Mouse (Mus musculus): ENCODE measurements around the gene Arf4. TPM values are rescaled to one million over a fixed set of nuclear protein-coding genes. Genes with fewer than 3 reads are reported as not detected.
A peak's percentile ranks its signal among the peaks of the same experiment; 100 is the strongest.

Gene Arf4
- polyA plus RNA-seq, 1 experiment from 2014 or later, result 586 TPM

DNA sequence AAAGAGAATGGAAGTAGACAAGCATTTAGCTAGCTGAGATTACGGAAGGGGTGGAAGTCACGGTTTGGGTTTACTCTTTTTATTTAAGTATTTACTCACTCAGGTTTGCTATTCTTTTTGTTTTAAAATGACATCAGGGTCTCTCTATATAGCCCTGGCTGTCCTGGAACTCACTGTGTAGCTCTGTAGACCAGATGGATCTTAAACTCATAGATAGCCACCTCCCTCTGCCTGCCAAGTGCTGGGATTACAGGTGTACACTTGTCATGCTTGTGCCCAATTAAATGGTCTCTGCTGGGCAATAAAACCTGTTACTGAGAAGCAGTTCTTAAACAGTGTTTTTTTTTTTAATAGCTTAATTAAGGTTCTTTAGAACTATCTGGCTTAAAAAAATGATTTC, 2.1 kb downstream of the Arf4 start:
- H3K9ac ChIP-seq, result peak overlapping the region; percentile 97

DNA sequence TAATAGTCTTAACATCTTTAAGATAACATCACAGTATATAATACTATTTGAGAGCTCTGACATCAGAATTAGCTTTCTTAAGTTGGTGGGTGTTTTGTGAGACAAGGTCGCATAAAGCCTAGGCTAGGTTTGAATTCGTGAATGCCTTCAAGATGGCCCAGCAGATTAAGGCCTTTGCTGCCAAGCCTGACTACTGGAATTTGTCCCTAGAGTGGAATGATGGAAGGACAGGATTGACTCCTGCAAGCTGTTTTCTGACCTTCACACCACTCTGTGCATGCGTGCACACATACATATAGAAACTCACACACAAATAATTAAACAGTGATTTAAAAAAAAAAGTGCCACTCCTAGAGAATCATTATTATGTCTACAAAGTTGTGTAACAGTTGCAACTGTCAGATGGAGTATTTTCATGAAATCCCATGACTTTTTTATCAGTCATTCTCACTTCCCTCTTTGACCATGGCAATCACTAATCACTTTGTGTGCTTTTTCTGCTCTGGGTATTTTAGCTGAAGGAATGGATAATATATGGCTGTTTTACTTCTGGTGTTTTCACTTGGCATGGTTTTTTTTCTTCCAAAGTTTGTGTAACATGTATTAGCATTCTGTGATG, 5.2 kb downstream of the Arf4 start:
- no peak for TF ChIP-seq CTCF (IDR thresholded peaks at IDR 0.05; ENCODE audit: low read depth)
- Histone ChIP-seq H3K4me1 (ENCODE audit: insufficient read depth) (no peaks in the 10 kb centered on the region; the same call in 1 of the 2 replicates), H3K9me3 (ENCODE audit: low read depth, low read length) (no peaks in the 10 kb centered on the region), H3K27me3 (ENCODE audit: insufficient read depth, low read length) (no peaks in the 10 kb centered on the region), H3K27ac (ENCODE audit: low read depth) (no peak overlapping the region), H3K4me3 (ENCODE audit: low read depth, low read length) (no peak overlapping the region), H3K9ac (no peak overlapping the region), H3K36me3 (ENCODE audit: insufficient read depth) (peaks cover 14% of the 10 kb centered on the region), H3K4me2 (no peak overlapping the region)
- ATAC-seq (ENCODE audit: insufficient read depth) (no peak), DNase-seq (no peak)
- WGBS, result 74% methylated on average over 3 of the region's 3 CpGs

More for the DNA sequence above, 2.1 kb downstream of the Arf4 start:
- H3K27me3 ChIP-seq (ENCODE audit: insufficient read depth, low read length), result no peaks in the 10 kb centered on the region
- 20% methylated on average over 2 of the region's 2 CpGs for whole genome bisulfite sequencing
- H3K4me2 ChIP-seq, result peak overlapping the region; percentile 89
- no peaks in the 10 kb centered on the region for H3K9me3 ChIP-seq (ENCODE audit: low read depth, low read length)
- peak overlapping the region; percentile 88 for H3K4me3 ChIP-seq (ENCODE audit: low read depth, low read length)
- peak; percentile 41 for TF ChIP-seq CTCF (IDR thresholded peaks at IDR 0.05; ENCODE audit: low read depth)
- 0 out of 2 replicates have a peak, but pooled peaks cover 3% of the 10 kb centered on the region for H3K4me1 ChIP-seq (ENCODE audit: insufficient read depth)
- no peak for ATAC-seq (ENCODE audit: insufficient read depth)
- H3K36me3 ChIP-seq (ENCODE audit: insufficient read depth), result 0 out of 2 replicates have a peak, but pooled peaks cover 3% of the 10 kb centered on the region
- H3K27ac ChIP-seq (ENCODE audit: low read depth), result no peak overlapping the region
- DNase-seq, result peak; percentile 31

DNA sequence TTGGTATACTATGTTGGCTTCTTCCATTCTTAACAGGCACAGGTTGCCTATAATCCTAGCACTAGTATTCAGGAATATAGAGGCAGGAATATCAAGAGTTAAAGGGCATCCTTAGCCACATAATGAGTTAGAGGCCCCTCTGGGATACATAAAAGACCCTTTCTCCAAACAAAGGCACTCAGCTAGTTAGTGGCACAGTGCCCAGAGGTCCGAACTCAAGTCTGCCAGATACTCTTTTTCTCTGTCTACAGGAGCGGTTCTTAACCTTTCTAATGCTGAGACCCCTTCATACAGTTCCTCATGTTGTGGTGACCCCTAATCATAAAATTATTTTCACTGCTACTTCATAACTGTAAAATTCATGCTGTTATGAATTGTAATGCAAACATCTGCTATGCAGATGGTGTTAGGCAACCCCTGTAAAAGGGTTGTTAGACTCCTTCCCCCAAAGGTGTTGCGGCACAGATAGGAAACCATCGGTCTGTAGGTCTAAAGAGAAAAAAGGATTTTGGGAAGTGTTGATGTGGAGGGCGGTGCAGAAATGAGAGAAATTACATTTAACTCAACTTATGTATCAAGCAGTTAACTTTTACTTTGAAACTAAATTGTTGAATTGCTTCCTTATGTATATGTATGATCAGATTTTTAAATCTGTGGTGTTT, 8.2 kb downstream of the Arf4 start:
- 47% methylated on average over 5 of the region's 5 CpGs for WGBS
- ATAC-seq (ENCODE audit: insufficient read depth), result no peak
- Histone ChIP-seq H3K4me3 (ENCODE audit: low read depth, low read length) (no peak overlapping the region), H3K27me3 (ENCODE audit: insufficient read depth, low read length) (no peaks in the 10 kb centered on the region), H3K4me2 (peak overlapping the region; percentile 16; the same call in 1 of the 2 replicates), H3K9me3 (ENCODE audit: low read depth, low read length) (no peaks in the 10 kb centered on the region), H3K36me3 (ENCODE audit: insufficient read depth) (peaks cover 31% of the 10 kb centered on the region), H3K27ac (ENCODE audit: low read depth) (no peak overlapping the region), H3K4me1 (ENCODE audit: insufficient read depth) (no peaks in the 10 kb centered on the region; the same call in 1 of the 2 replicates), H3K9ac (no peak overlapping the region)
- no peak for TF ChIP-seq CTCF (IDR thresholded peaks at IDR 0.05; ENCODE audit: low read depth)
- DNase-seq, result peak; percentile 67

DNA sequence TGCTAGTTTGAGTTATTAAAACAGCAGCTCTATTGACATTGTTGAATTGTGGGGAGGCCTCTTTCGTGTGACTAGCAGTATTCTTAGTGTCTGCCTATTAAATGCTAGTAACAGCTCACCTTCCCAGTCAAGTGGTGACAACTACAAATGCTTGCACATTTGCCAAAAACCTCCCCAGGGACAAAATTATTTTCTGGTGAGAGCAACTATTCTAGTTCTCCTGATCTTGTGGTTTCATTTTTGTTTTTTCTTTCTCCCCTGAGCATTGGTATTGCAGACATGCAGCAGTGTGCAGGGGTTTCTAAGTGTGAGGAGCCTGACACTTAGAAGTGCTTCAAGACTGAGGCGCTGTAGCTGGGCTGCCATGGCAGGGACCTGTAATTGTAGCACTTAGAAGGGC, 9.9 kb downstream of the Arf4 start:
- H3K27ac ChIP-seq (ENCODE audit: low read depth), result no peak overlapping the region
- H3K4me3 ChIP-seq (ENCODE audit: low read depth, low read length), result no peak overlapping the region
- H3K9me3 ChIP-seq (ENCODE audit: low read depth, low read length), result no peaks in the 10 kb centered on the region
- no peaks in the 10 kb centered on the region; the same call in 1 of the 2 replicates for H3K4me1 ChIP-seq (ENCODE audit: insufficient read depth)
- DNase-seq (no peak), ATAC-seq (ENCODE audit: insufficient read depth) (no peak)
- no peak for TF ChIP-seq CTCF (IDR thresholded peaks at IDR 0.05; ENCODE audit: low read depth)
- H3K27me3 ChIP-seq (ENCODE audit: insufficient read depth, low read length), result no peaks in the 10 kb centered on the region
- WGBS, result 74% methylated on average over 2 of the region's 2 CpGs
- no peak overlapping the region for H3K9ac ChIP-seq
- peaks cover 44% of the 10 kb centered on the region for H3K36me3 ChIP-seq (ENCODE audit: insufficient read depth)
- H3K4me2 ChIP-seq, result no peak overlapping the region

DNA sequence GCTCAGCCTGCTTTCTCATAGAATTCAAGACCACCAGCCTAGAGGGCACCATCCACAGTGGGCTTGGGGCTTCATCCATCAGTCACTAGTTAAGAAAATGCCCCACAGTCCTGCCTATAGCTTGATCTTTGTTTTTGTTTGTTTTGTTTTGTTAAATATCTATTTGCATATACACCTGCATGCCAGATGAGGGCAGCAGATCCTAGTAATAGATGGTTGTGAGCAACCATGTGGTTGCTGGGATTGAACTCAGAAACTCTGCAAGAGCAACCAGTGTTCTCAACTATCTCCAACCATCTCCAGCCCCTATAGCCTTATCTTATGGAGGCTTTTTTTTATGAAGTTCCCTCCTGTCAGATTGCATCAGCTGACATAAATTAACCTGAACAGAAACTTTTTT, 14.0 kb downstream of the Arf4 start:
- H3K9ac ChIP-seq, result no peak overlapping the region
- H3K4me2 ChIP-seq, result no peak overlapping the region
- ATAC-seq (ENCODE audit: insufficient read depth) (no peak), DNase-seq (peak; percentile 45)
- H3K27ac ChIP-seq (ENCODE audit: low read depth), result no peak overlapping the region
- no peak; the same call in 1 of the 2 replicates for TF ChIP-seq CTCF (IDR thresholded peaks at IDR 0.05; ENCODE audit: low read depth)
- no peaks in the 10 kb centered on the region for H3K27me3 ChIP-seq (ENCODE audit: insufficient read depth, low read length)
- no peaks in the 10 kb centered on the region for H3K9me3 ChIP-seq (ENCODE audit: low read depth, low read length)
- H3K4me3 ChIP-seq (ENCODE audit: low read depth, low read length), result no peak overlapping the region
- H3K36me3 ChIP-seq (ENCODE audit: insufficient read depth), result peaks cover 76% of the 10 kb centered on the region
- H3K4me1 ChIP-seq (ENCODE audit: insufficient read depth), result no peaks in the 10 kb centered on the region

DNA sequence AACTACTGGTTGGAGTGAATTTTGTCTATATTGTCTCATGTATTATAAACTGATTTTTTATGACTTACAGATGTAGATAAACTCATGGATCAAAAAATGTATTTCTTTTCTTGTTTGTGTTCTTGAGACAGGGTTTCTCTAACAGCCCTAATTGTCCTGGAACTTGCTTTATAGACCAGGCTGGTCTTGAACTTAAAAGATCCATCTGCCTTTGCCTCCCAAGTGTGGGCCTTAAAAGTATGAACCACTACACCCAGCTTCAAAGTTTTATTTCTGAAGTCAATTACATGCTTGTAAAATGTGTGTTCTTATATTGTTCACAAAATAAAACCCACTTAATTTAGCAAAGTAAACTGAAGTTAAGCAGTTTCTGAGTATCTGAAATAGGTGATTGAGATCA, 20.3 kb downstream of the Arf4 start:
- peaks cover 67% of the 10 kb centered on the region for H3K36me3 ChIP-seq (ENCODE audit: insufficient read depth)
- no peaks in the 10 kb centered on the region for H3K27me3 ChIP-seq (ENCODE audit: insufficient read depth, low read length)
- no peak overlapping the region for H3K9ac ChIP-seq
- no peak for TF ChIP-seq CTCF (IDR thresholded peaks at IDR 0.05; ENCODE audit: low read depth)
- H3K4me1 ChIP-seq (ENCODE audit: insufficient read depth), result no peaks in the 10 kb centered on the region
- no peak overlapping the region for H3K4me3 ChIP-seq (ENCODE audit: low read depth, low read length)
- H3K9me3 ChIP-seq (ENCODE audit: low read depth, low read length), result no peaks in the 10 kb centered on the region
- no peak overlapping the region for H3K4me2 ChIP-seq
- DNase-seq (no peak), ATAC-seq (ENCODE audit: insufficient read depth) (no peak)
- no peak overlapping the region for H3K27ac ChIP-seq (ENCODE audit: low read depth)

DNA sequence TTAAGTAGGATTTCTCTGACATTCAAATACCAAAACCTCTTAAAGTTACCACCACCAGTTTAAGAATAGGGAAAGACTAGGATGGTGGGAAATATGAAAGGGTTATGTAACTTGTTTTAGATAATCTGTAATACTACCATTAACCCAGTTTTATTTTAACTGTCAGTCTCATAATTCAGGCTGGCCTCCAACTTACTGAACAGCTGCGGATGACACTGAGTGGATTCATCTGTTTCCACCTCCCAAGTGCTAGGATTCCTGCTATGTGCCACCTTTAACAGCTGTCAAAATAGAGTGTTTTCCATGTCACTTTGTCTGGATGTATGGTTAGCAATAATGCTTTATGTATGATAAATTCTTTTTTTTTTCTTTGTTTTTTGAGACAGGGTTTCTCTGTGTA, 22.4 kb downstream of the Arf4 start:
- WGBS, result 95% methylated on average over 1 of the region's 1 CpGs
- no peak overlapping the region for H3K9ac ChIP-seq
- H3K36me3 ChIP-seq (ENCODE audit: insufficient read depth), result peaks cover 65% of the 10 kb centered on the region
- DNase-seq, result no peak
- ATAC-seq (ENCODE audit: insufficient read depth), result no peak
- no peaks in the 10 kb centered on the region for H3K4me1 ChIP-seq (ENCODE audit: insufficient read depth)
- H3K27ac ChIP-seq (ENCODE audit: low read depth), result no peak overlapping the region
- no peak overlapping the region for H3K4me2 ChIP-seq
- no peak for TF ChIP-seq CTCF (IDR thresholded peaks at IDR 0.05; ENCODE audit: low read depth)
- H3K27me3 ChIP-seq (ENCODE audit: insufficient read depth, low read length), result no peaks in the 10 kb centered on the region
- H3K9me3 ChIP-seq (ENCODE audit: low read depth, low read length), result no peaks in the 10 kb centered on the region
- no peak overlapping the region for H3K4me3 ChIP-seq (ENCODE audit: low read depth, low read length)

All from lung, embryonic 14.5 days (tissue).